ENCODE assay signal across 13 mouse cellular contexts in genomic region chr15:25632902-25633301, GRCm38 (mm10). TPM values are rescaled to one million over a fixed set of nuclear protein-coding genes. Genes with fewer than 3 reads are reported as not detected.
DNase-seq lines count a peak whose midpoint lies in the region; ATAC-seq and TF ChIP-seq lines count a peak whose summit lies in the region.
"Had no signal": no experiment of that assay in that cellular context is flagged by ENCODE, and none has a peak within 500 bp of the region (broad histone marks: within the 10 kb centered on the region; RNA-seq: fewer than 3 reads in every experiment).

No protein-coding gene starts in this region.

- peak; percentile 58 for DNase-seq in adrenal gland, postnatal 10 days
- DNase-seq in adrenal gland, postnatal 4 days (ENCODE audit: low spot score in 2 of 2) = no peak
- no peak for DNase-seq in midbrain, postnatal 0 days (ENCODE audit: low spot score)
- DNase-seq in right cerebral cortex, postnatal 14 days = no peak
- no peak for DNase-seq in layer of hippocampus, postnatal 36 days
- no peak for DNase-seq in layer of hippocampus, adult 2 months (ENCODE audit: low spot score in 2 of 2)
- DNase-seq: cerebellum, adult 9-10 months; gastrocnemius, postnatal 36 days; left cerebral cortex, postnatal 4 days had no signal

- H3K9ac ChIP-seq in midbrain, embryonic 13.5 days (replicated peaks) = no peak overlapping the region
- no peak overlapping the region for H3K9ac ChIP-seq in midbrain, postnatal 0 days (replicated peaks; ENCODE audit: low read length, poor library complexity, severe bottlenecking)
- no peak overlapping the region for H3K9ac ChIP-seq in limb, embryonic 12.5 days (replicated peaks)

- H3K4me3 ChIP-seq in midbrain, embryonic 13.5 days (replicated peaks) = no peak overlapping the region
- no peak overlapping the region for H3K4me3 ChIP-seq in midbrain, postnatal 0 days (ENCODE audit: low read depth, low read length)
- H3K4me3 ChIP-seq in limb, embryonic 12.5 days (replicated peaks) = no peak overlapping the region
- H3K4me3 ChIP-seq in layer of hippocampus, adult 2 months = no peak overlapping the region

- 0 out of 2 replicates have a peak, but pooled peaks have one; percentile 14 for ATAC-seq in midbrain, embryonic 13.5 days
- no peak for ATAC-seq in midbrain, postnatal 0 days (ENCODE audit: low FRiP score)
- ATAC-seq in limb, embryonic 12.5 days (ENCODE audit: insufficient number of reproducible peaks, insufficient read depth, low FRiP score, low TSS enrichment, low read depth) = no peak
- ATAC-seq: forebrain, embryonic 14.5 days had no signal

- no peak overlapping the region for H3K4me2 ChIP-seq in midbrain, embryonic 13.5 days (replicated peaks)
- H3K4me2 ChIP-seq in midbrain, postnatal 0 days (ENCODE audit: low read depth, low read length, poor library complexity, severe bottlenecking) = no peak overlapping the region
- H3K4me2 ChIP-seq in limb, embryonic 12.5 days = no peak overlapping the region

- no peaks in the 10 kb centered on the region for H3K27me3 ChIP-seq in midbrain, embryonic 13.5 days
- H3K27me3 ChIP-seq in midbrain, postnatal 0 days (ENCODE audit: insufficient read depth, low read length) = no peaks in the 10 kb centered on the region
- H3K27me3 ChIP-seq in limb, embryonic 12.5 days = no peaks in the 10 kb centered on the region

- no peaks in the 10 kb centered on the region for H3K9me3 ChIP-seq in midbrain, embryonic 13.5 days
- H3K9me3 ChIP-seq in midbrain, postnatal 0 days (ENCODE audit: low read length) = no peaks in the 10 kb centered on the region
- no peaks in the 10 kb centered on the region for H3K9me3 ChIP-seq in limb, embryonic 12.5 days

- no peak overlapping the region for H3K27ac ChIP-seq in midbrain, embryonic 13.5 days
- no peak overlapping the region for H3K27ac ChIP-seq in midbrain, postnatal 0 days (ENCODE audit: low read depth, low read length)
- H3K27ac ChIP-seq in limb, embryonic 12.5 days = 0 out of 2 replicates have a peak overlapping the region, but pooled peaks have one; percentile 2
- H3K27ac ChIP-seq in layer of hippocampus, adult 2 months = no peak overlapping the region
- H3K27ac ChIP-seq: kidney, postnatal 0 days had no signal

- WGBS in midbrain, embryonic 13.5 days = 87% methylated on average over 11 of the region's 11 CpGs
- WGBS in midbrain, postnatal 0 days = 80% methylated on average over 11 of the region's 11 CpGs
- 87% methylated on average over 11 of the region's 11 CpGs for WGBS in limb, embryonic 12.5 days

- TF ChIP-seq CTCF in midbrain, postnatal 0 days (IDR thresholded peaks at IDR 0.05) = no peak
- TF ChIP-seq CTCF in layer of hippocampus, adult 2 months (conservative IDR thresholded peaks at IDR 0.05) = no peak

- H3K36me3 ChIP-seq in midbrain, embryonic 13.5 days = no peaks in the 10 kb centered on the region
- no peaks in the 10 kb centered on the region for H3K36me3 ChIP-seq in midbrain, postnatal 0 days (ENCODE audit: insufficient read depth, low read length)
- H3K36me3 ChIP-seq in limb, embryonic 12.5 days = peaks cover 9% of the 10 kb centered on the region; the same call in 1 of the 2 replicates

- peaks cover 4% of the 10 kb centered on the region; the same call in 1 of the 2 replicates for H3K4me1 ChIP-seq in midbrain, embryonic 13.5 days (replicated peaks)
- H3K4me1 ChIP-seq in midbrain, postnatal 0 days (ENCODE audit: insufficient read depth, low read length) = no peaks in the 10 kb centered on the region
- peaks cover 62% of the 10 kb centered on the region for H3K4me1 ChIP-seq in limb, embryonic 12.5 days (replicated peaks)

RNA-seq across cellular contexts. Expression of gene Myo10, which starts 10.6 kb away (rescaled TPM):
- total RNA-seq in adrenal gland, postnatal 10 days (2021) = 10 to 100 TPM; 80.4 to 82.5 TPM
- 10 to 100 TPM; 87.7 to 91.2 TPM for total RNA-seq in adrenal gland, postnatal 4 days (2021)
- 42.9 and 43.5 TPM in 2 replicates for polyA plus RNA-seq in midbrain, embryonic 13.5 days (2015; fragmentation: Nextera tagmentation; extraction: Ambion mirVana)
- 27.2 and 34.7 TPM in 2 replicates for total RNA-seq in midbrain, postnatal 0 days (2014; rRNA removed)
- polyA plus RNA-seq in midbrain, postnatal 0 days (2015; fragmentation: Nextera tagmentation; extraction: Ambion mirVana) = 28.9 and 29.3 TPM in 2 replicates
- 42.1 and 42.5 TPM in 2 replicates for polyA plus RNA-seq in limb, embryonic 12.5 days (2016; fragmentation: Nextera tagmentation; extraction: Ambion mirVana)
- total RNA-seq in layer of hippocampus, postnatal 36 days (2021) = 10 to 100 TPM; 52.5 to 53.3 TPM
- total RNA-seq in layer of hippocampus, adult 2 months (2021) = 10 to 100 TPM; 52.0 to 54.3 TPM
